Mouse (Mus musculus) liver, embryonic 16.5 days (tissue): Measurements from ENCODE around the gene B4galnt2. TPM values are rescaled to one million over a fixed set of nuclear protein-coding genes. Genes with fewer than 3 reads are reported as not detected.
"Not testable (repeated sequence)": the region's sequence is repeated elsewhere in the genome, so short reads cannot be mapped to it uniquely, and the experiment has no call there.

Experiments used
- ATAC-seq: fragments of 200-750 bp; cut with Nextera tagmentation; 2 replicates; pipeline ENCODE4 v1.8.0; 2017; ENCODE audit warnings: low read depth, mild to moderate bottlenecking, moderate number of reproducible peaks, moderate library complexity
- H3K27ac ChIP-seq: fragments of 300-500 bp; sonication (generic); 2 replicates; pipeline ENCODE4 v1.5.1; 2014; ENCODE audit warnings: mild to moderate bottlenecking, low read length
- H3K27me3 ChIP-seq: fragments of 300-500 bp; sonication (generic); 2 replicates; pipeline ENCODE4 v1.6.1; 2014; ENCODE audit warnings: low read depth, low read length, mixed read lengths; ENCODE audit not compliant: control insufficient read depth, insufficient read depth
- H3K36me3 ChIP-seq: fragments of 300-500 bp; sonication (generic); 2 replicates; pipeline ENCODE4 v1.6.1; 2014; ENCODE audit warnings: mild to moderate bottlenecking; ENCODE audit not compliant: control insufficient read depth, insufficient read depth
- H3K4me1 ChIP-seq: fragments of 300-500 bp; sonication (generic); 2 replicates; pipeline ENCODE4 v1.6.1; 2014; ENCODE audit warnings: low read depth, low read length, mixed read lengths; ENCODE audit not compliant: control insufficient read depth
- H3K4me2 ChIP-seq: fragments of 300-500 bp; sonication (generic); 2 replicates; pipeline ENCODE4 v1.6.1; 2014; ENCODE audit warnings: low read depth, low read length, mixed read lengths
- H3K4me3 ChIP-seq: fragments of 300-500 bp; sonication (generic); 2 replicates; pipeline ENCODE4 v1.5.1; 2014; ENCODE audit warnings: low read depth, mild to moderate bottlenecking, low read length
- H3K9ac ChIP-seq: fragments of 300-500 bp; sonication (generic); 2 replicates; pipeline ENCODE4 v1.6.1; 2014; ENCODE audit warnings: low read depth, low read length
- H3K9me3 ChIP-seq: fragments of 300-500 bp; sonication (generic); replicated peaks from 2 replicates; pipeline ENCODE4 v1.6.1; 2016; ENCODE audit warnings: low read length; ENCODE audit not compliant: control insufficient read depth
- WGBS: fragments of 180-500 bp; shearing (Covaris S2); extraction: QIAGEN DNeasy Blood & Tissue Kit; methylation state at CpG from one replicate; pipeline ENCODE4 v1.1.7; 2014; ENCODE audit not compliant: insufficient replicate concordance; 5-methylcytosine and 5-hydroxymethylcytosine counted together
- polyA plus RNA-seq: library from polyadenylated mRNA; unstranded; fragments of >200 nt; fragmentation: Nextera tagmentation; extraction: Ambion mirVana; gene quantifications from 2 replicates; pipeline ENCODE4 v1.2.1, GENCODE M21; 2015

B4galnt2 gene
- polyA plus RNA-seq, 1 experiment from 2014 or later, result 0.50 TPM

GRCm38 (mm10) chr11:95932168-95932567 is 17.5 kb upstream of the B4galnt2 start:
- not testable (repeated sequence) for H3K36me3 ChIP-seq, H3K4me3 ChIP-seq, H3K9me3 ChIP-seq, H3K4me2 ChIP-seq, H3K4me1 ChIP-seq, H3K27me3 ChIP-seq, H3K9ac ChIP-seq, H3K27ac ChIP-seq, ATAC-seq
- whole genome bisulfite sequencing, result 71% methylated on average over 8 of the region's 10 CpGs

- Histone ChIP-seq H3K27ac (no peak overlapping the region), H3K4me1 (no peaks in the 10 kb centered on the region), H3K4me2 (no peak overlapping the region), H3K9me3 (peaks cover 2% of the 10 kb centered on the region; the same call in 1 of the 2 replicates), H3K9ac (no peak overlapping the region), H3K36me3 (no peaks in the 10 kb centered on the region), H3K4me3 (no peak overlapping the region), H3K27me3 (no peaks in the 10 kb centered on the region; the same call in 1 of the 2 replicates)
- WGBS, result 47% methylated on average over 4 of the region's 4 CpGs
- no peak for ATAC-seq
These were observed 11.7 kb upstream of the B4galnt2 start for GRCm38 (mm10) chr11:95926398-95926797.

DNA sequence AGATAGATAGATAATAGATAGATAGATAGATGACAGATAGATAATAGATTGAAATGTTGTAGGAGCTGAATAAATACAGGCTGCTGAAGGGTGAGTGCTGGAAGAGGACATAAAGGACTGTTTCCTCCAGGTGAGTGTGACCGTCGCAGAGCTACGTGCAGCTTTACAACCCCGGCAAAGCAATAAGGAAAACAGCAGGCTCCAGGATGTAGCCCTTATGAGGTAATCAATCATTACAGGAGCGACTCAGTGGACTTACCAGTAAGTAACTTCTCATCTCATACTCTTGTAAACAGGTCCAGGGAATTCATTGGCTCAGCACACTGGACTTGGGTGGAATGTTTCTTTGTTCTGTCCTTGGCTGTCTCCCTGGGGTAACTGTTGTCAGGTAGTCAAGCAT is 11.3 kb upstream of the B4galnt2 start:
- Histone ChIP-seq H3K9me3 (peaks cover 2% of the 10 kb centered on the region; the same call in 1 of the 2 replicates), H3K36me3 (no peaks in the 10 kb centered on the region), H3K9ac (no peak overlapping the region), H3K4me1 (no peaks in the 10 kb centered on the region), H3K4me3 (no peak overlapping the region), H3K27ac (no peak overlapping the region), H3K27me3 (no peaks in the 10 kb centered on the region; the same call in 1 of the 2 replicates), H3K4me2 (no peak overlapping the region)
- ATAC-seq, result no peak
- 74% methylated on average over 5 of the region's 5 CpGs for WGBS

- Histone ChIP-seq H3K9me3 (peaks cover 2% of the 10 kb centered on the region; the same call in 1 of the 2 replicates), H3K27ac (no peak overlapping the region), H3K9ac (no peak overlapping the region), H3K27me3 (no peaks in the 10 kb centered on the region; the same call in 1 of the 2 replicates), H3K4me1 (no peaks in the 10 kb centered on the region), H3K36me3 (no peaks in the 10 kb centered on the region), H3K4me2 (no peak overlapping the region), H3K4me3 (no peak overlapping the region)
- WGBS, result 51% methylated on average over 2 of the region's 2 CpGs
- no peak for ATAC-seq
These were observed 9.5 kb upstream of the B4galnt2 start for GRCm38 (mm10) chr11:95924215-95924614.

DNA sequence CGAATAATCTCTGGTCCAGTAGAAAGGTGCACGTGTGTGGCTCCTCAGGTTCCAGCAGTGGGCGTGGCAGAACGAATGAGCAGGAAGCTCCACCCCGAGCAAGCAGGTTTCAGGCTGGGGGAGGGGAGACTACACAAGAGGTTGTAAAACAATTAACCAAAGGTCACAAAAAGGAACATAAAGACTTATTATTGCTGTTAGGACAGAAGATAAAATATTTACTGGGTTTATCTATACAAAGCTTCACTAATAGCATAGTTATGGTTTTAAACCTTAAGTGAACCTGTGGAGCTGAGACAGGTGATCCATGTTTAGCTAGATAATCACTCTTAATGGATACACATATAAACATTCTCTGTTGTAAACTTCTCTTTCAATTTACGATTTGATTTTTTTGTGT is 8.8 kb upstream of the B4galnt2 start:
- not testable (repeated sequence) for H3K36me3 ChIP-seq, H3K4me2 ChIP-seq, H3K9me3 ChIP-seq, H3K27me3 ChIP-seq, H3K4me3 ChIP-seq, H3K9ac ChIP-seq, ATAC-seq, H3K4me1 ChIP-seq, H3K27ac ChIP-seq
- WGBS, result 5% methylated on average over 3 of the region's 6 CpGs

DNA sequence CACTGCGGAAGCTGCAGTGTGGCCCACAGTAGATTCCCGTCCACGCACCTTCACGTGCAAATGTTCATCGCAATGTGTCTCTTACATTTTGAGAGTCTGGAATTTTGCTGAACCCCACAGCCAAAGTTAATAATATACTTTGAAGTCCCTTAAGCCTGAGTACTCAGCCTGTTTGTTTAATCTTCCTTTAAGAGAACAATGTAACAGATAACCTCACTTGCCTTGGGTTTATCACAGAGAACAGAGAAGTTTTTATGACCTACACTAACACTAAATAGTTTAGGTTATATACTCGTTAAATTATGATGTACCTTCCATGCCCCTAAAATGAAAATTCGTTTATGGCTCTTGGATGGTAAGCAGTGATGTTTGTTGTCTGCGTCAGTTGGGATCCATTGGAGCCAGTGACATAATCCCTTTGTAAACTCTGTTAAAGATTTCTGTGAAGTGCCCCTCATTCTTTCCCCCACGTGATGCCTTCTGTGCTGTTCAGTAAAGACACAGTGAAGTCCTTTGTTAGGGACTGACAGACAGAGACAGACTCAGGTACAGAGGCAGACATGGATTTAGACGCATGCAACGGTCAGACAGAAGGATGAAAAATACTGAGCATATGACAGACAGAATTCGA is 7.4 kb upstream of the B4galnt2 start:
- H3K4me2 ChIP-seq, result no peak overlapping the region
- H3K9ac ChIP-seq, result no peak overlapping the region
- no peak overlapping the region for H3K27ac ChIP-seq
- H3K9me3 ChIP-seq, result peaks cover 2% of the 10 kb centered on the region; the same call in 1 of the 2 replicates
- no peaks in the 10 kb centered on the region for H3K4me1 ChIP-seq
- H3K36me3 ChIP-seq, result no peaks in the 10 kb centered on the region
- 51% methylated on average over 12 of the region's 12 CpGs for WGBS
- no peak overlapping the region for H3K4me3 ChIP-seq
- H3K27me3 ChIP-seq, result peaks cover 5% of the 10 kb centered on the region
- no peak for ATAC-seq

- ATAC-seq, result no peak
- Histone ChIP-seq H3K9me3 (no peaks in the 10 kb centered on the region), H3K36me3 (no peaks in the 10 kb centered on the region), H3K4me3 (no peak overlapping the region), H3K4me1 (peaks cover 2% of the 10 kb centered on the region; the same call in 1 of the 2 replicates), H3K27ac (no peak overlapping the region), H3K27me3 (peaks cover 58% of the 10 kb centered on the region), H3K4me2 (no peak overlapping the region), H3K9ac (no peak overlapping the region)
- WGBS, result 5% methylated on average over 5 of the region's 5 CpGs
These were observed 1.7 kb upstream of the B4galnt2 start for GRCm38 (mm10) chr11:95916426-95916825.

- Histone ChIP-seq H3K9ac (no peak overlapping the region), H3K4me3 (peak overlapping the region; percentile 15; the same call in 1 of the 2 replicates), H3K4me1 (peaks cover 2% of the 10 kb centered on the region; the same call in 1 of the 2 replicates), H3K27me3 (peaks cover 61% of the 10 kb centered on the region), H3K36me3 (no peaks in the 10 kb centered on the region), H3K9me3 (no peaks in the 10 kb centered on the region), H3K27ac (no peak overlapping the region), H3K4me2 (peak overlapping the region; percentile 17; the same call in 1 of the 2 replicates)
- 2% methylated on average over 28 of the region's 28 CpGs for WGBS
- no peak for ATAC-seq
These were observed 467 bp upstream of the B4galnt2 start for GRCm38 (mm10) chr11:95915006-95915710.

GRCm38 (mm10) chr11:95913959-95914566 is 628 bp downstream of the B4galnt2 start:
- Histone ChIP-seq H3K27ac (no peak overlapping the region), H3K4me3 (no peak overlapping the region), H3K4me2 (no peak overlapping the region), H3K9me3 (no peaks in the 10 kb centered on the region), H3K9ac (no peak overlapping the region), H3K36me3 (no peaks in the 10 kb centered on the region), H3K27me3 (peaks cover 61% of the 10 kb centered on the region), H3K4me1 (peaks cover 2% of the 10 kb centered on the region; the same call in 1 of the 2 replicates)
- no peak for ATAC-seq
- 4% methylated on average over 14 of the region's 14 CpGs for WGBS
